Mouse (Mus musculus): ENCODE results near the gene Nr3c2. TPM values are rescaled to one million over a fixed set of nuclear protein-coding genes. Genes with fewer than 3 reads are reported as not detected.
A peak's percentile ranks its signal among the peaks of the same experiment; 100 is the strongest.

Gene Nr3c2
- total and polyA plus RNA-seq, 3 experiments: 0.12 to 0.30 TPM; not detected in 1

- in situ Hi-C loops (cut with MboI; ENCODE audit: low pct_ligation_motif_present, low pct_unique_long_range_greater_than_20kb, low sequenced_read_pairs): no loop called here
- Histone ChIP-seq H3K9me3 (replicated peaks; ENCODE audit: low read length) (no peaks in the 10 kb centered on the region), H3K4me1 (ENCODE audit: control insufficient read depth in 1 of 2, insufficient read depth in 2 of 2) (no peaks in the 10 kb centered on the region), H3K36me3 (replicated peaks in 1 of 2; ENCODE audit: control insufficient read depth in 1 of 2, insufficient read depth in 1 of 2, low read length in 1 of 2) (no peaks in the 10 kb centered on the region), H3K79me2 (replicated peaks; ENCODE audit: control insufficient read depth, extremely low read depth, insufficient read depth, poor library complexity, severe bottlenecking) (no peaks in the 10 kb centered on the region), H3K9ac (ENCODE audit: insufficient read depth, low read depth) (no peak overlapping the region), H3K4me2 (ENCODE audit: insufficient read depth, low read depth, poor library complexity, severe bottlenecking) (no peak overlapping the region), H3K4me3 (replicated peaks in 1 of 3; ENCODE audit: low read depth in 2 of 3, low read length in 2 of 3, poor library complexity in 1 of 3) (no peak overlapping the region), H3K27ac (ENCODE audit: insufficient read depth, low read depth) (no peak overlapping the region), H3K27me3 (replicated peaks) (no peaks in the 10 kb centered on the region)
- dilution Hi-C loops (cut with MboI; ENCODE audit: extremely low pct_ligation_motif_present, extremely low pct_unique_long_range_greater_than_20kb, low sequenced_read_pairs): no loop called here
- TF ChIP-seq SIN3A (IDR thresholded peaks at IDR 0.05; ENCODE audit: low read length): no peak
- no peak for TF ChIP-seq EP300 (IDR thresholded peaks at IDR 0.05; ENCODE audit: low read length)
- no peak for TF ChIP-seq E2F4 (IDR thresholded peaks at IDR 0.05; ENCODE audit: insufficient replicate concordance, low read depth, low read length)
- TF ChIP-seq BHLHE40 (IDR thresholded peaks at IDR 0.05; ENCODE audit: low read depth, low read length): no peak
- no peak for TF ChIP-seq ZMIZ1 (IDR thresholded peaks at IDR 0.05; ENCODE audit: low read depth, low read length)
- no peak for TF ChIP-seq CHD1 (IDR thresholded peaks at IDR 0.05; ENCODE audit: low read depth, low read length)
- no peak for DNase-seq (ENCODE audit: extremely low read depth)
Measured at GRCm38 (mm10) chr8:77012641-77013040, 113.4 kb downstream of the Nr3c2 start.

GRCm38 (mm10) chr8:77016713-77017112 lies 117.5 kb downstream of the Nr3c2 start:
- Histone ChIP-seq H3K4me3 (replicated peaks in 1 of 3; ENCODE audit: low read depth in 2 of 3, low read length in 2 of 3, poor library complexity in 1 of 3) (no peak overlapping the region), H3K36me3 (replicated peaks in 1 of 2; ENCODE audit: control insufficient read depth in 1 of 2, insufficient read depth in 1 of 2, low read length in 1 of 2) (no peaks in the 10 kb centered on the region), H3K4me1 (ENCODE audit: control insufficient read depth in 1 of 2, insufficient read depth in 2 of 2) (no peaks in the 10 kb centered on the region), H3K9ac (ENCODE audit: insufficient read depth, low read depth) (no peak overlapping the region), H3K27me3 (replicated peaks) (no peaks in the 10 kb centered on the region), H3K4me2 (ENCODE audit: insufficient read depth, low read depth, poor library complexity, severe bottlenecking) (no peak overlapping the region), H3K9me3 (replicated peaks; ENCODE audit: low read length) (no peaks in the 10 kb centered on the region), H3K27ac (ENCODE audit: insufficient read depth, low read depth) (no peak overlapping the region), H3K79me2 (replicated peaks; ENCODE audit: control insufficient read depth, extremely low read depth, insufficient read depth, poor library complexity, severe bottlenecking) (no peaks in the 10 kb centered on the region)
- peak; percentile 8 for TF ChIP-seq RAD21 (IDR thresholded peaks at IDR 0.05; ENCODE audit: low read depth, low read length)
- TF ChIP-seq USF1 (IDR thresholded peaks at IDR 0.05; ENCODE audit: low read depth, low read length): no peak
- peak in 1 of 2 experiments; percentile 29; a peak in 2 of 4 replicates for TF ChIP-seq CTCF (conservative IDR thresholded peaks at IDR 0.05 in 1 of 2, IDR thresholded peaks at IDR 0.05 in 1 of 2; ENCODE audit: low read depth in 2 of 2, low read length in 2 of 2)
- DNase-seq (ENCODE audit: extremely low read depth): peak; percentile 9
- dilution Hi-C loops (cut with MboI; ENCODE audit: extremely low pct_ligation_motif_present, extremely low pct_unique_long_range_greater_than_20kb, low sequenced_read_pairs) (no loop called here), in situ Hi-C loops (cut with MboI; ENCODE audit: low pct_ligation_motif_present, low pct_unique_long_range_greater_than_20kb, low sequenced_read_pairs) (no loop called here)

GRCm38 (mm10) chr8:77023837-77024710 lies 124.8 kb downstream of the Nr3c2 start:
- Histone ChIP-seq H3K9me3 (replicated peaks; ENCODE audit: low read length) (no peaks in the 10 kb centered on the region), H3K36me3 (replicated peaks in 1 of 2; ENCODE audit: control insufficient read depth in 1 of 2, insufficient read depth in 1 of 2, low read length in 1 of 2) (no peaks in the 10 kb centered on the region), H3K4me1 (ENCODE audit: control insufficient read depth in 1 of 2, insufficient read depth in 2 of 2) (no peaks in the 10 kb centered on the region), H3K9ac (ENCODE audit: insufficient read depth, low read depth) (no peak overlapping the region), H3K27me3 (replicated peaks) (no peaks in the 10 kb centered on the region), H3K79me2 (replicated peaks; ENCODE audit: control insufficient read depth, extremely low read depth, insufficient read depth, poor library complexity, severe bottlenecking) (no peaks in the 10 kb centered on the region), H3K4me2 (ENCODE audit: insufficient read depth, low read depth, poor library complexity, severe bottlenecking) (no peak overlapping the region), H3K4me3 (replicated peaks in 1 of 3; ENCODE audit: low read depth in 2 of 3, low read length in 2 of 3, poor library complexity in 1 of 3) (no peak overlapping the region), H3K27ac (ENCODE audit: insufficient read depth, low read depth) (no peak overlapping the region)
- no peak for DNase-seq (ENCODE audit: extremely low read depth)
- TF ChIP-seq CHD1 (IDR thresholded peaks at IDR 0.05; ENCODE audit: low read depth, low read length) (no peak), RCOR1 (conservative IDR thresholded peaks at IDR 0.05; ENCODE audit: low read depth, low read length) (no peak), E2F4 (IDR thresholded peaks at IDR 0.05; ENCODE audit: insufficient replicate concordance, low read depth, low read length) (no peak), ZC3H11A (IDR thresholded peaks at IDR 0.05; ENCODE audit: low read depth, low read length) (no peak), POLR2AphosphoS2 (IDR thresholded peaks at IDR 0.05; ENCODE audit: low read depth, low read length) (no peak), ZKSCAN1 (IDR thresholded peaks at IDR 0.05; ENCODE audit: borderline replicate concordance, low read depth, low read length) (no peak), NELFE (IDR thresholded peaks at IDR 0.05; ENCODE audit: low read depth, low read length) (no peak), JUN (IDR thresholded peaks at IDR 0.05; ENCODE audit: insufficient read depth, low read depth, low read length) (no peak), ZMIZ1 (IDR thresholded peaks at IDR 0.05; ENCODE audit: low read depth, low read length) (no peak), ELF1 (IDR thresholded peaks at IDR 0.05; ENCODE audit: low read depth, low read length) (no peak)
- dilution Hi-C loops (cut with MboI; ENCODE audit: extremely low pct_ligation_motif_present, extremely low pct_unique_long_range_greater_than_20kb, low sequenced_read_pairs): no loop called here
- in situ Hi-C loops (cut with MboI; ENCODE audit: low pct_ligation_motif_present, low pct_unique_long_range_greater_than_20kb, low sequenced_read_pairs): no loop called here

Data from CH12.LX (cell line).